Mouse (Mus musculus): Measurements from ENCODE around the gene Ydjc. TPM values are rescaled to one million over a fixed set of nuclear protein-coding genes. Genes with fewer than 3 reads are reported as not detected.
A peak's percentile ranks its signal among the peaks of the same experiment; 100 is the strongest.

Ydjc gene
- total RNA-seq, 2 experiments from 2014 or later: 3.9 to 6.7 TPM

Small RNA genes lying within 50 kb of the gene (microRNA-seq; reads per million reads assigned to microRNA genes)
- gene Mir130b (465 reads per million, percentile 64 among the genes with 10 or more reads in this experiment), gene Mir301b (14.8 reads per million, percentile 23 among the genes with 10 or more reads in this experiment)

Other genes with a start within 250 kb of the Ydjc start
- gene Ppm1f, start 248.2 kb upstream of the Ydjc start, total RNA-seq (2021): 10 to 100 TPM; 39.3 to 40.3 TPM
- 100 to 1,000 TPM; 154 to 160 TPM for gene Mapk1, start 161.2 kb upstream of the Ydjc start, total RNA-seq (2021)
- 1 to 10 TPM; 6.2 to 9.4 TPM for gene Ypel1, start 74.9 kb upstream of the Ydjc start, total RNA-seq (2021)
- 10 to 100 TPM; 76.2 to 84.6 TPM for gene Ppil2, start 33.4 kb upstream of the Ydjc start, total RNA-seq (2021)
- gene 2610318N02Rik, start 19.5 kb upstream of the Ydjc start, total RNA-seq (2021): 1 to 10 TPM; 2.5 to 2.9 TPM
- 10 to 100 TPM; 15.6 to 21.7 TPM for gene Sdf2l1, start 12.2 kb upstream of the Ydjc start, total RNA-seq (2021)
- under 1 TPM; 0.39 to 0.66 TPM for gene Ccdc116, start 2.6 kb downstream of the Ydjc start, total RNA-seq (2021)
- gene Ube2l3, start 58.0 kb downstream of the Ydjc start, total RNA-seq (2021): 100 to 1,000 TPM; 163 to 176 TPM
- gene Rimbp3, start 64.0 kb downstream of the Ydjc start, total RNA-seq (2021): under 1 TPM in 1 of 2 experiments, not detected in 1; 0.06 TPM
- 1 to 10 TPM; 3.2 to 3.3 TPM for gene Hic2, start 89.0 kb downstream of the Ydjc start, total RNA-seq (2021)
- gene Tmem191c, start 131.5 kb downstream of the Ydjc start, total RNA-seq (2021): 10 to 100 TPM in 1 of 2 experiments, 1 to 10 TPM in 1; 6.2 to 11.9 TPM
- 100 to 1,000 TPM in 1 of 2 experiments, 10 to 100 TPM in 1; 50.5 to 111 TPM for gene Serpind1, start 186.8 kb downstream of the Ydjc start, total RNA-seq (2021)